Mouse (Mus musculus): ENCODE results near the gene Knop1. TPM values are rescaled to one million over a fixed set of nuclear protein-coding genes. Genes with fewer than 3 reads are reported as not detected.

Knop1 gene
- polyA plus RNA-seq, 1 experiment: 24.1 TPM

DNA sequence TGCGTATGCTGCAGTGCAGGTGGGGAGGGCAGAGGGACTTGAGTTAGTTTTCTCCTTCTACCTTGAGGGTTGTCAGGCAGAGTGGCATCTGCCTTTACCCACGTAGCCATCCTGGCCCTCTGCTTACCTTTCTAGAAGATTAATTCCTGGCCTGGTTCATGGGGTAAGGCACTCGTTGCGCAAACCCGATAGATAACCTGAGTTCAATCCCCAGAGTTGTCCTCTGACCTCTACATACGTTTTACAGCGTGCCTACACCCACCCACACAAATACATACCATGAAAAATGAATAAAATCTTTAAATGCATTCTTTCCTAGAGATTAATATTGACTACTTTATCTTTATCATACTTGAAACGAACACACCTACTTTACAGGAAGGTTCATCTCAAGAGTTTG is 52.6 kb downstream of the Knop1 start:
- peaks cover 4% of the 10 kb centered on the region for H3K36me3 ChIP-seq (ENCODE audit: control insufficient read depth, insufficient read depth)
- no peak overlapping the region for H3K4me3 ChIP-seq (ENCODE audit: insufficient read depth, poor library complexity, severe bottlenecking)
- no peaks in the 10 kb centered on the region for H3K27me3 ChIP-seq (ENCODE audit: control insufficient read depth, insufficient read depth, insufficient read length)

DNA sequence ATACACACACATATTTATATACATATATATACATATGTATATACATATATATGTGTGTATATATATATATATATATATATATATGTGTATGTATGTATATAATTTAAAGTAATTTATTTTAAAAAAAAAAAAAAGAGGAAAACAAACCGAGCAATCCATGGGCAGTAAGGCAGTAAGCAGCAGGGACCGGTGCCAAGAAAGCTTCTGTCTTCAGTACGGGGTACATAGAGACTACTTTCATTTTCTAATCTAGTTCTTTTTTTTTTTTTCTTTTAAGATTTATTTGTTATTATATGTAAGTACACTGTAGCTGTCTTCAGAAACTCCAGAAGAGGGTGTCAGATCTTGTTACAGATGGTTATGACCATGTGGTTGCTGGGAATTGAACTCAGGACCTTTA is 54.3 kb downstream of the Knop1 start:
- H3K4me3 ChIP-seq (ENCODE audit: insufficient read depth, poor library complexity, severe bottlenecking): no peak overlapping the region
- no peak overlapping the region for H3ac ChIP-seq (ENCODE audit: control insufficient read depth, insufficient read length, low read depth)
- H3K27me3 ChIP-seq (ENCODE audit: control insufficient read depth, insufficient read depth, insufficient read length): no peaks in the 10 kb centered on the region
- TF ChIP-seq MYOD1 (IDR thresholded peaks at IDR 0.05; ENCODE audit: control insufficient read depth, insufficient read length, low read depth) (no peak), USF1 (IDR thresholded peaks at IDR 0.05; ENCODE audit: low read depth) (no peak), MAX (IDR thresholded peaks at IDR 0.05) (no peak), CTCF (IDR thresholded peaks at IDR 0.05; ENCODE audit: control insufficient read depth, insufficient read depth, insufficient read length) (no peak), MYOG (IDR thresholded peaks at IDR 0.05; ENCODE audit: control insufficient read depth, extremely low read depth, insufficient read length) (no peak), FOSL1 (IDR thresholded peaks at IDR 0.05; ENCODE audit: insufficient read depth, low read length, poor library complexity, severe bottlenecking) (no peak), CEBPB (IDR thresholded peaks at IDR 0.05; ENCODE audit: low read depth) (no peak)
- no peaks in the 10 kb centered on the region for H3K79me2 ChIP-seq (ENCODE audit: control insufficient read depth, insufficient read depth)
- peaks cover 4% of the 10 kb centered on the region for H3K36me3 ChIP-seq (ENCODE audit: control insufficient read depth, insufficient read depth)
- H3K79me3 ChIP-seq (ENCODE audit: low read depth): no peaks in the 10 kb centered on the region

More for the DNA sequence above, 52.6 kb downstream of the Knop1 start:
- no peak for TF ChIP-seq USF1 (IDR thresholded peaks at IDR 0.05; ENCODE audit: low read depth)
- TF ChIP-seq CEBPB (IDR thresholded peaks at IDR 0.05; ENCODE audit: low read depth): no peak
- TF ChIP-seq MAX (IDR thresholded peaks at IDR 0.05): no peak
- no peak for TF ChIP-seq FOSL1 (IDR thresholded peaks at IDR 0.05; ENCODE audit: insufficient read depth, low read length, poor library complexity, severe bottlenecking)
- TF ChIP-seq MYOD1 (IDR thresholded peaks at IDR 0.05; ENCODE audit: control insufficient read depth, insufficient read length, low read depth): no peak
- TF ChIP-seq CTCF (IDR thresholded peaks at IDR 0.05; ENCODE audit: control insufficient read depth, insufficient read depth, insufficient read length): no peak
- TF ChIP-seq MYOG (IDR thresholded peaks at IDR 0.05; ENCODE audit: control insufficient read depth, extremely low read depth, insufficient read length): no peak
- Histone ChIP-seq H3ac (ENCODE audit: control insufficient read depth, insufficient read length, low read depth) (no peak overlapping the region), H3K79me3 (ENCODE audit: low read depth) (no peaks in the 10 kb centered on the region), H3K79me2 (ENCODE audit: control insufficient read depth, insufficient read depth) (no peaks in the 10 kb centered on the region)

DNA sequence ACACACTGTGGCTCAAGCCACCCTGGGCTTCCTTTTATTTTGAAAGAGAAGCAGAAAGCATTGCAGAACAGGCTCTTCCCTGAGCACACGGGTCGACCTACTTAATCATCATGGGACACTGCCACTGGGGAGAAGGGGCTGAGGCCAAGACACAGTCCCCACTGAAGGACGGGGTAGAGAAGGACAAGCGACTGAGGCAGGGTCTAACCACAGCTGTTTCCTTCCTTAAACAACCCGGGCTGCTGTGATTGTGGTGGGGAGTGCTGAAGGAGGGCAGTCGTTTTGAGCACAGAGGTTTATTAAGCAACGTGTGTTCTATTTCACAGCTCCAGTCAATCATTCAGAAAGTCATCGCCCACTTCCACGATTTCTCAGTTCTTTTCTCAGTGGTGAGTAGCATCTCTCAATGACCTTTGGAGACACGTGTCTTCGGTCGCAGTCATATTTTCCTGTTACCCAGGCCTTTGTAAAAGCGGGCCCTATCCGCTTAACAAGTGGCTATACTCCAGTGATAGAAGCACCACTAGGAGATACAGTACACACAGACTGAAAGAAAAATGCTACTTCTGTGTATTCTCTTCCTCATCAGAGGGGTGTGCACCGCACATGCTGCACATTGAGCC is 55.8 kb downstream of the Knop1 start:
- H3K4me3 ChIP-seq (ENCODE audit: insufficient read depth, poor library complexity, severe bottlenecking): no peak overlapping the region
- H3K27me3 ChIP-seq (ENCODE audit: control insufficient read depth, insufficient read depth, insufficient read length): no peaks in the 10 kb centered on the region
- no peaks in the 10 kb centered on the region for H3K79me3 ChIP-seq (ENCODE audit: low read depth)
- H3ac ChIP-seq (ENCODE audit: control insufficient read depth, insufficient read length, low read depth): no peak overlapping the region
- H3K79me2 ChIP-seq (ENCODE audit: control insufficient read depth, insufficient read depth): no peaks in the 10 kb centered on the region
- peaks cover 4% of the 10 kb centered on the region for H3K36me3 ChIP-seq (ENCODE audit: control insufficient read depth, insufficient read depth)
- TF ChIP-seq MYOG (IDR thresholded peaks at IDR 0.05; ENCODE audit: control insufficient read depth, extremely low read depth, insufficient read length): no peak
- no peak for TF ChIP-seq CEBPB (IDR thresholded peaks at IDR 0.05; ENCODE audit: low read depth)
- no peak for TF ChIP-seq MAX (IDR thresholded peaks at IDR 0.05)

DNA sequence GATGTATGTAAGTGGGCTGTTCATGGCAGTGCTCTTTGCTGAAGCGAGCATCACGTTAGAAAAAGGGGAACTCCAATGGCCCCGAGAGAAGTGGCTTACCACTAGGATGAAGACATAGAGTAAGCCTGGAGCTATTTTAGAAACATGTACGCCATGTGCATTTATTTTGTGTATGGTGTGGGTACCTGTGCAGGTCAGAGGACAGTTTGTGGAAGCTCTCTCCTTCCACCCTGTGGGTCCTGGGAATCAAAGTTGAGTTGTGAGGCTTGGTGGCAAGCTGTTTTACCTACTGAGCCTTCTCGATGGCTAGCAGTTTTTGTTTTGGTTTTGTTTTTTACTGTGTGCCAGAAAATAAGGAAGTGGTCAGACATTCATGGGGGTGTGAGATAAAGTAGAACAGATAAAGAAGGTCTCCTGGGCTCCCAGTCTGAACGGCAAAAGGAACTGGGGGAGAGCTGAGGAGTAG is 57.9 kb downstream of the Knop1 start:
- no peak for TF ChIP-seq CTCF (IDR thresholded peaks at IDR 0.05; ENCODE audit: control insufficient read depth, insufficient read depth, insufficient read length)
- no peak for TF ChIP-seq MAX (IDR thresholded peaks at IDR 0.05)
- no peak for TF ChIP-seq MYOG (IDR thresholded peaks at IDR 0.05; ENCODE audit: control insufficient read depth, extremely low read depth, insufficient read length)
- Histone ChIP-seq H3K79me3 (ENCODE audit: low read depth) (no peaks in the 10 kb centered on the region), H3ac (ENCODE audit: control insufficient read depth, insufficient read length, low read depth) (no peak overlapping the region), H3K36me3 (ENCODE audit: control insufficient read depth, insufficient read depth) (peaks cover 4% of the 10 kb centered on the region), H3K27me3 (ENCODE audit: control insufficient read depth, insufficient read depth, insufficient read length) (no peaks in the 10 kb centered on the region), H3K4me3 (ENCODE audit: insufficient read depth, poor library complexity, severe bottlenecking) (no peak overlapping the region), H3K79me2 (ENCODE audit: control insufficient read depth, insufficient read depth) (no peaks in the 10 kb centered on the region)

- TF ChIP-seq FOSL1 (IDR thresholded peaks at IDR 0.05; ENCODE audit: insufficient read depth, low read length, poor library complexity, severe bottlenecking) (no peak), MAX (IDR thresholded peaks at IDR 0.05) (no peak), MYOG (IDR thresholded peaks at IDR 0.05; ENCODE audit: control insufficient read depth, extremely low read depth, insufficient read length) (no peak), CTCF (IDR thresholded peaks at IDR 0.05; ENCODE audit: control insufficient read depth, insufficient read depth, insufficient read length) (no peak), USF1 (IDR thresholded peaks at IDR 0.05; ENCODE audit: low read depth) (no peak), MYOD1 (IDR thresholded peaks at IDR 0.05; ENCODE audit: control insufficient read depth, insufficient read length, low read depth) (no peak), CEBPB (IDR thresholded peaks at IDR 0.05; ENCODE audit: low read depth) (no peak)
- Histone ChIP-seq H3K79me3 (ENCODE audit: low read depth) (no peaks in the 10 kb centered on the region), H3K4me3 (ENCODE audit: insufficient read depth, poor library complexity, severe bottlenecking) (no peak overlapping the region), H3ac (ENCODE audit: control insufficient read depth, insufficient read length, low read depth) (no peak overlapping the region), H3K79me2 (ENCODE audit: control insufficient read depth, insufficient read depth) (no peaks in the 10 kb centered on the region), H3K27me3 (ENCODE audit: control insufficient read depth, insufficient read depth, insufficient read length) (no peaks in the 10 kb centered on the region), H3K36me3 (ENCODE audit: control insufficient read depth, insufficient read depth) (peaks cover 4% of the 10 kb centered on the region)
Measured at GRCm38 (mm10) chr7:118797600-118797999, 58.5 kb downstream of the Knop1 start.

GRCm38 (mm10) chr7:118796838-118797237 is 59.2 kb downstream of the Knop1 start:
- peaks cover 4% of the 10 kb centered on the region for H3K36me3 ChIP-seq (ENCODE audit: control insufficient read depth, insufficient read depth)
- H3K27me3 ChIP-seq (ENCODE audit: control insufficient read depth, insufficient read depth, insufficient read length): no peaks in the 10 kb centered on the region
- H3ac ChIP-seq (ENCODE audit: control insufficient read depth, insufficient read length, low read depth): no peak overlapping the region
- no peaks in the 10 kb centered on the region for H3K79me3 ChIP-seq (ENCODE audit: low read depth)
- H3K79me2 ChIP-seq (ENCODE audit: control insufficient read depth, insufficient read depth): no peaks in the 10 kb centered on the region
- no peak overlapping the region for H3K4me3 ChIP-seq (ENCODE audit: insufficient read depth, poor library complexity, severe bottlenecking)
- TF ChIP-seq MYOD1 (IDR thresholded peaks at IDR 0.05; ENCODE audit: control insufficient read depth, insufficient read length, low read depth): no peak
- TF ChIP-seq FOSL1 (IDR thresholded peaks at IDR 0.05; ENCODE audit: insufficient read depth, low read length, poor library complexity, severe bottlenecking): no peak
- no peak for TF ChIP-seq CEBPB (IDR thresholded peaks at IDR 0.05; ENCODE audit: low read depth)
- no peak for TF ChIP-seq MYOG (IDR thresholded peaks at IDR 0.05; ENCODE audit: control insufficient read depth, extremely low read depth, insufficient read length)
- no peak for TF ChIP-seq USF1 (IDR thresholded peaks at IDR 0.05; ENCODE audit: low read depth)
- TF ChIP-seq CTCF (IDR thresholded peaks at IDR 0.05; ENCODE audit: control insufficient read depth, insufficient read depth, insufficient read length): no peak
- no peak for TF ChIP-seq MAX (IDR thresholded peaks at IDR 0.05)

Measured in C2C12 (cell line).